Mouse (Mus musculus): Measurements from ENCODE around the gene Il17c.

DNA sequence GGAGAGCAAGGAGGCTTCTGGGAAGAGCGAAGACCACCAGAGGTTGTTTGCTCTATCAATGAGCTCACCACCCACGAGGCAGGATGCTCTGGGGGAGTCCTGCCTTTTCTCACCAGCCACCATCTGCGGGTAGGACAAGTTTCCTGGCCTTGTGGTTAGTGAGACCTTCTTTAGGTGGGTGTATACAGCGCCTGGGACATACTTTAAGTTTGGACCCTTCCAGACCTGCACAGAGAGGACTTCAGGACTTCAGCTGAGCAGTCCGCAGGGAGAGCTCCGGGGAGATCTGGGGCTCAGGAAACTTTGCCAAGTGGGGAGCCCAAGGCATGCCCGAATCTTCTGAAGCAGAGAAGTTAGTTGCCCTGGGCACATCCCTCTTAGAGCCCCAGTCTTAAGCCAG is 38.2 kb downstream of the Il17c start:
- TF ChIP-seq CTCF (IDR thresholded peaks at IDR 0.05; ENCODE audit: control insufficient read depth, insufficient read depth, insufficient read length) (no peak), USF1 (IDR thresholded peaks at IDR 0.05; ENCODE audit: low read depth) (no peak), MAX (IDR thresholded peaks at IDR 0.05) (no peak), FOSL1 (IDR thresholded peaks at IDR 0.05; ENCODE audit: insufficient read depth, low read length, poor library complexity, severe bottlenecking) (no peak), MYOD1 (IDR thresholded peaks at IDR 0.05; ENCODE audit: control insufficient read depth, insufficient read length, low read depth) (no peak), CEBPB (IDR thresholded peaks at IDR 0.05; ENCODE audit: low read depth) (no peak), MYOG (IDR thresholded peaks at IDR 0.05; ENCODE audit: control insufficient read depth, extremely low read depth, insufficient read length) (no peak)

Measured in C2C12 (cell line).